Mouse (Mus musculus) cortical plate, adult 2 months (tissue): Measurements from ENCODE around the gene Slc12a3. TPM values are rescaled to one million over a fixed set of nuclear protein-coding genes. Genes with fewer than 3 reads are reported as not detected.

Experiments
- H3K27ac ChIP-seq: fragments of 200-500 bp; 2 replicates; pipeline ENCODE4 v1.5.1; 2012; ENCODE audit warnings: low read length, control low read depth, inconsistent platforms; ENCODE audit not compliant: insufficient read depth
- H3K4me1 ChIP-seq: fragments of 200-500 bp; 2 replicates; pipeline ENCODE4 v1.6.1; 2011; ENCODE audit warnings: low read length; ENCODE audit not compliant: control insufficient read depth, insufficient read depth
- H3K4me3 ChIP-seq: fragments of 200-500 bp; 2 replicates; pipeline ENCODE4 v1.5.1; 2011; ENCODE audit warnings: mild to moderate bottlenecking, low read length, control low read depth; ENCODE audit not compliant: insufficient read depth
- CTCF ChIP-seq: fragments of 200-500 bp; IDR thresholded peaks from 2 replicates; pipeline ENCODE4 v1.5.1; 2011; ENCODE audit warnings: mild to moderate bottlenecking, control low read depth, low read length; ENCODE audit not compliant: insufficient read depth; ENCODE audit errors: extremely low read depth
- POLR2A ChIP-seq: fragments of 200-500 bp; IDR thresholded peaks from 2 replicates; pipeline ENCODE4 v1.6.1; 2011; ENCODE audit warnings: mild to moderate bottlenecking, low read length, control low read depth; ENCODE audit not compliant: insufficient read depth; ENCODE audit errors: extremely low read depth
- polyA plus RNA-seq: library from polyadenylated mRNA; depleted of rRNA; stranded (reverse); fragments of >200 nt; gene quantifications from 2 replicates; pipeline ENCODE4 v1.2.3, GENCODE M21; 2012

Gene Slc12a3
- polyA plus RNA-seq, 1 experiment, result 1.0 TPM

DNA sequence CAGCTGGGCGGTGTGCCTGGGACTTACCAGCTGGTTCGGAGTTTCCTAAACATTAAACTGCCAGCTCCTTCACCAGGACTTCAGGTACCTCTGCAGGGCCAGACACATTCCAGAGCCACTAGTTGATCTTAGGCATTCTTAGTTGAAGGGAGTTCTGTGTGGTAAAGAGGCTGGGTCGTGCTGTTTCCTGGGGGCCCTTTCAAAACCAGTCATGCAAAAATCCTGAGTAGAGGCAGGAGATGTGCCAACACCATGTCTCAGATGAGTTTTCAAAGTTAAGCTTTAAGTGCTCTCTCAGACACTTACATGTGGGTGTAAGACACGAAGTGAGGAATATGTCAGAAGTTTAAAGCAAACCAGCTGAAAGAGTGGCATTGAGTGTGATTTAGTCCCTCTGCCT lies 28.2 kb upstream of the Slc12a3 start:
- no peak overlapping the region for H3K27ac ChIP-seq
- TF ChIP-seq POLR2A (no peak), CTCF (no peak)
- H3K4me3 ChIP-seq, result no peak overlapping the region
- H3K4me1 ChIP-seq, result peaks cover 4% of the 10 kb centered on the region

DNA sequence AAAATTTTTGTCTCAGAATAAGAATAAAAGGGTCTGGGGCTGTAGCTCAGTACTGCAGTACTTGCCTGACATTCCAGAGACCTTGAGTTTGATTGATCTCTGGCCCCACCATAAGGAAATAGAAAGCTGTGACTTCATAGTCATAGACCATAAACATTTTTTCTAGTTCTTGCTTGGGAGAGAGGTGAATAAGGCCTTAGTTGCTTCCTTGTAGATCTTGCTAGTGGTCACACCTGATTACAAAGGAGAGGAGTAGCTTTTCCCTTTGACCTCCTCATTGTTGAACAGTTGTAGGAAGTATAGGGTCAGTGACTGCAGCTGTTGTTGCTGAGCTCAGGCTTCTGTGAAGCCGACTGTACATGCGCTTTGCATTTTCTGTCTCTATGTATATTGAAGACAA lies 24.6 kb upstream of the Slc12a3 start:
- no peak for TF ChIP-seq POLR2A
- TF ChIP-seq CTCF, result no peak
- Histone ChIP-seq H3K27ac (no peak overlapping the region), H3K4me3 (no peak overlapping the region), H3K4me1 (no peaks in the 10 kb centered on the region)

DNA sequence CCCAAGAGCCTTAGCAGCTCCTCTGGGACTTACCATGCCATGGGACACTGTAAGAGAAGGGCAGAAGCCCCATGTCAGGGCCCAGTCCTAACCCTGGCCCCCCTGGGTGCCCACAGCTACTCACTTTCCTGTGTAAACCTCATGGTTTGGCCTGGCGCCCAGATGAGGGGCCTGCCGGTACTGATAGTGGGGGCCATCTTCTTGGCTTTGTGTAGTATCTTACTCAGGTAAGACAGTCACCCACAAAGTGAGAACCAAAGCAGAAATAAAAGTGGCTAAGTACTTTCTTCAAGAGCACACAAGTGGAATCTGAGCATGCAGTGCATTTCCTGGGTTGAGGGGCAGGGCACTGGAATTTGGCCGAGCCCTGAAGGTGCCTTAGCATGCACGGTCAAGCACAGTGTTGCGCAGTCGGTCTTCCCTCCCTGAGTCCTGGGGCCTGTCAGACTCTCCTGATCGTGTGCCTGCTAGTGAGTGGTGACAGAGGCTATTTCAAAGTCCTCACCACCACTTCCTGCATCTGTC lies 21.9 kb upstream of the Slc12a3 start:
- TF ChIP-seq CTCF (no peak), POLR2A (no peak)
- H3K4me3 ChIP-seq, result no peak overlapping the region
- no peaks in the 10 kb centered on the region for H3K4me1 ChIP-seq
- no peak overlapping the region for H3K27ac ChIP-seq

DNA sequence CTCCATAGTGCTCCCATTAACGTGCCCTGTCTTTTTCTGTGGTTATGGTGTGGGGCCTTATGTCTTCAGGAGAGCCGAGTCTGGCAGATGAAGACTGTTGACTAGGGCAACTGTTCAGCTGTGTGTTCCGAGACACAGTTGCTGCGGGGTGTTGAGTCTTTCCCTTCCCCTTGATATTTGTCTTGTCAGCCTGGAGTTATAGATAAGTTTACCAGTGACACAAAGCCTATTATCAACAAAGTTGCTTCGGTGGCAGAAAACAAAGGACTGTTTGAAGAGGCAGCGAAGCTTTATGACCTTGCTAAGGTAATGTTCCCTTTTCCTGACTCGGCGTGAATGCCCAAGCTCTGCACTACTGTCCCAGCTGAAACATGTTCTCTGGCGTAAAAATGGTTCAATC lies 21.3 kb upstream of the Slc12a3 start:
- Histone ChIP-seq H3K4me3 (no peak overlapping the region), H3K27ac (no peak overlapping the region), H3K4me1 (no peaks in the 10 kb centered on the region)
- TF ChIP-seq POLR2A, result no peak
- TF ChIP-seq CTCF, result no peak

DNA sequence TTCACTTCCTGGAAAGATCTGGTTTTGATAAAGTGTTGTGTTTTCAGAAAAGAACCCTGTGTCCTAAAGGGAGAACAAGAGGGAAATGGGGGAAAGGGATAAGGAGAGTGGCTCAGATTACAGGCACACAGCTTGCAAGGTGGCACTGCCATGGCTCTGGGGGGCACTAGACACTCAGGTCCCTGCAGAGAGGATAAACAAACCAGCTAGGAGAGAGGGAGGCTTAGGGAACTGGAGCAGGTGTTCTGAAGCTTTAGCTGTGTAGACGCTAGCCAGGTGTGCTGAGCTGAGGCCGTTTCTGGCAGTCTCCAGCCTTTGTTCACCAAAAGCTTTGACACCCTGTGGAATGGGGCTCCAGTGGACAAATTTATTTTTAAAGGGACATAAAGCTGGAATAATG lies 14.9 kb upstream of the Slc12a3 start:
- Histone ChIP-seq H3K4me3 (no peak overlapping the region), H3K4me1 (0 out of 2 replicates have a peak, but pooled peaks cover 5% of the 10 kb centered on the region), H3K27ac (no peak overlapping the region)
- TF ChIP-seq POLR2A (no peak), CTCF (no peak)

DNA sequence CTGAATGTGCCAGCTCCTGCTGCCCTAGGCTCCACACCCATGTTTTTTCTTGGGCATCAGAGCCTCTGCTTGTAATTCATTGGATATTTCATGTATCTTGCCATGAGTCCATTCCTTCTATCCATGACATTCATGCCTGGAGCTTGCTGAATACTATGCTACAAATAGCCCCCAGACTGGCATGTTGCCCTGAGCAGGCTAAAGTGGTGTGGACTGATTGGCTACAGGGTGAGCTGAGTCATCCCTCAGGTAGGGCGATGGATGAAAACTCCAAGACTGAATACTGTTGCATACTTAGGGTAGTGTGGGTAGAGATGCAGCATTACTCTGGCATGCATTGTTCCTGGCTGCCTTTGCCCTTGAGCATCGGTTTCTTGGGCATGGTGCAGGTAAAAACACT lies 11.8 kb upstream of the Slc12a3 start:
- Histone ChIP-seq H3K4me1 (0 out of 2 replicates have a peak, but pooled peaks cover 5% of the 10 kb centered on the region), H3K27ac (no peak overlapping the region), H3K4me3 (no peak overlapping the region)
- TF ChIP-seq POLR2A (no peak), CTCF (no peak)

DNA sequence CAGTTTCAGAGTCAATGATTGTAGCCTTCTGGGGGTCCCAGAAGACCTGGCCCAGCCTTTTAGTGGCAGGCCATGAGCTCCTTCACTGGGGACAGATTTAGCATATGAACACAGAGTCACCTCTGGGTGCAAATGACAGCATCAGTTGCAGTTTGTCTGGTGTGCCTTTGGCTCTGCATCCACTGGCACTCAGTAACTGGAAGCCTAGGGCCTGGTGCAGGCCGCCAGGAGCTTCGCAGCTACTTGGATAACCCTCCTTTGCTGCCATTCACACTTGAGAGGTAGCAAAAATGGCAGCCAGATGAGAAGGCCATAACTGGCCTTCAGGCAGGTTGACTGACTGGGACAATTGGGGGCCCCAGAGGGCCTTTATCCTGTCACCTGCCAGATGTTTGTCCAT lies 11.3 kb upstream of the Slc12a3 start:
- H3K27ac ChIP-seq, result no peak overlapping the region
- no peak for TF ChIP-seq POLR2A
- TF ChIP-seq CTCF, result no peak
- H3K4me3 ChIP-seq, result no peak overlapping the region
- H3K4me1 ChIP-seq, result 0 out of 2 replicates have a peak, but pooled peaks cover 5% of the 10 kb centered on the region

DNA sequence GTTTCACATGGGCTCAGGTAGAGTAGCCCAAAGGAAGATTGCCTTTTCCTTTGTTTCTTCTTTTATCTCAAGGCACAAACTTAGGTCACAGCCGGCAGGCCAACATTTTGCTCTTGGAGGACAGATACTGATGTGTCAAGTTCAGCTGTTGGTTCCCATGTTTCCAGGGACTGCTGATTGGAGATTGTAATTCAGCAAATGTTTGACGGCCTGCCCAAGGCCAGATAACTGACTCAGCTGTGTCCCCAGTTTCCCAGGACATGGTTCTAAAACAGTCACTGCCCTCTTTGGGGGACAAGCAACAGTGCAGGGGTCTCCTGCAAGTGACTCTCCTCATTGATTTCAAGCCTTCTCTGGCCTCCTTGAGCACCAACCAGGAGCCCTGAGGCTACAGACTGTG lies 9.0 kb upstream of the Slc12a3 start:
- Histone ChIP-seq H3K4me1 (0 out of 2 replicates have a peak, but pooled peaks cover 5% of the 10 kb centered on the region), H3K27ac (no peak overlapping the region), H3K4me3 (no peak overlapping the region)
- TF ChIP-seq POLR2A (no peak), CTCF (no peak)

DNA sequence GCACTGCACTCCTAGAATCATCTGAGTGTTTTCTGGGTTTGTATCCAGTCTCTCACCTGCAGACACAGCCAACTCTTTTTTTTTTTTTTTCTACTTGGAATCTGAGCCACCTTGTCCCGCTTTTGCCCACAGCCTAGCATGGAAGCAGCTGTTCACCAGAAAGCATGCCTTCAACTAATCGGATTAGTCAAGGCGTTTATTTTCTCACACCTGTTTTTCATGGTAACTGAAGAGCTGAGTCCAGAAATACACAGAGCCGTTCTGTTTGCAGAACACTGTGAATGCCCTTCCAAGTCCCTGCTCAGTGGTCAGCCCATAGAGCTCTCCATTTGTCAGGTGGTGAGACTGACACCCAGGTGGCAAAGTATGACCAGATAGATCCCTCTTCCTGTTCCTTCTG lies 6.9 kb upstream of the Slc12a3 start:
- Histone ChIP-seq H3K4me3 (no peak overlapping the region), H3K27ac (no peak overlapping the region), H3K4me1 (0 out of 2 replicates have a peak, but pooled peaks cover 3% of the 10 kb centered on the region)
- TF ChIP-seq POLR2A (no peak), CTCF (no peak)

DNA sequence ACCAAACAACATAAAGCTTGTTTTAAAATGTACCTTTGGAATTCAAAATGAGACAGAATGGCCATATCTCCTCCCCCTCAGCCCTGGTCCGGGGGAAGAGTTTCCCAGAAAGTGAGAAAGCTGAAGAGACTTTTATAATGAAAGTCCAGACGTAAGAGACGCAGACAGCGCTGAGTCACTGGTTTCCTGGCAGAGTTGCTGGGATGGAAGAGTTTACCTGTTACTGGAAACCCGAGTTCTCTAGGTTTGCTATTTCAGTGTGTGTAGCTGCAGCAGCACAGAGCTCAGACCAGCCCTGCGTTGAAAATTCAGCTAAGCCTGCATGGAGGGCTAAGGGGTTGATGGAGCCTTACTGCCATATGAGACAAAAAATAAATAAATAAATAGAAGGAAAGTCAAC lies 6.0 kb upstream of the Slc12a3 start:
- Histone ChIP-seq H3K4me3 (no peak overlapping the region), H3K27ac (no peak overlapping the region), H3K4me1 (no peaks in the 10 kb centered on the region)
- TF ChIP-seq POLR2A (no peak), CTCF (no peak)
